Mouse (Mus musculus) heart, embryonic 13.5 days (tissue): ENCODE measurements at regions not wholly inside any gene's neighbourhood (a gene's known extent, or its start where the extent isn't known, plus 50 kb on each side); places are given as distances from the start of the nearest gene placed in this dataset.
"Not testable (repeated sequence)": the region's sequence is repeated elsewhere in the genome, so short reads cannot be mapped to it uniquely, and the experiment has no call there.

Experiments
- ATAC-seq: fragments of 200-750 bp; cut with Nextera tagmentation; 2 replicates; pipeline ENCODE4 v1.8.0; 2017; ENCODE audit warnings: moderate TSS enrichment; ENCODE audit not compliant: insufficient number of reproducible peaks, low FRiP score, low TSS enrichment; ENCODE audit errors: extremely low read depth
- H3K27ac ChIP-seq: fragments of 300-500 bp; sonication (generic); replicated peaks from 2 replicates; pipeline ENCODE4 v1.5.1; 2015; ENCODE audit warnings: moderate library complexity, mild to moderate bottlenecking, inconsistent platforms
- H3K27me3 ChIP-seq: fragments of 300-500 bp; sonication (generic); replicated peaks from 2 replicates; pipeline ENCODE4 v1.6.1; 2015; ENCODE audit warnings: mild to moderate bottlenecking, inconsistent platforms
- H3K36me3 ChIP-seq: fragments of 300-500 bp; sonication (generic); 2 replicates; pipeline ENCODE4 v1.6.1; 2015; ENCODE audit warnings: mild to moderate bottlenecking, inconsistent platforms
- H3K4me1 ChIP-seq: fragments of 300-500 bp; sonication (generic); 2 replicates; pipeline ENCODE4 v1.6.1; 2015; ENCODE audit warnings: inconsistent platforms
- H3K4me2 ChIP-seq: fragments of 300-500 bp; sonication (generic); 2 replicates; pipeline ENCODE4 v1.6.1; 2015; ENCODE audit warnings: inconsistent platforms, mild to moderate bottlenecking, moderate library complexity
- H3K4me3 ChIP-seq: fragments of 300-500 bp; sonication (generic); 2 replicates; pipeline ENCODE4 v1.5.1; 2015; ENCODE audit warnings: moderate library complexity, mild to moderate bottlenecking, inconsistent platforms
- H3K9ac ChIP-seq: fragments of 300-500 bp; sonication (generic); 2 replicates; pipeline ENCODE4 v1.6.1; 2015; ENCODE audit warnings: inconsistent platforms, mild to moderate bottlenecking, moderate library complexity
- H3K9me3 ChIP-seq: fragments of 300-500 bp; sonication (generic); 2 replicates; pipeline ENCODE4 v1.6.1; 2016; ENCODE audit warnings: inconsistent platforms
- WGBS: fragments of 180-500 bp; shearing (Covaris S2); methylation state at CpG from one replicate; pipeline ENCODE4 v1.1.7; 2015; ENCODE audit warnings: mixed read lengths; 5-methylcytosine and 5-hydroxymethylcytosine counted together

DNA sequence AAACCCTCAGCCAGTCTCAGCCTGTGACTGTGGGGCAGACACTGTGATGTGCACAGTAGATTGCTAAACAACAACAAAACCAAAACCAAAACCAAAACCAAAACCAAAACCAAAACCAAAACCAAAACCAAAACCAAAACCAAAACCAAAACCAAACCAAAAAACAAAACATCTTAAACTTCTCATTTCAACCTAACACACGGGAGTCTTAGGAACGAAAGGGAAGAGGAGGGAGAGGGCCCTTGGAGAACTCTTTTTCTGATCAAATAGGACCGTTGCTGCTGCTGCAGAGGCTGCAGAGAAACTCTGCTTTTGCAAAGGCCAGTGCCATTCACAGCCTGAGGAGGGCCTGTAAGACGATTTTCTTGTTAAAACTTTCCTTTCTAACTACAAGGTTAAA lies 172.7 kb upstream of the Six2 start:
- no peak for ATAC-seq
- H3K4me2 ChIP-seq: no peak overlapping the region
- H3K4me3 ChIP-seq: no peak overlapping the region
- no peaks in the 10 kb centered on the region for H3K36me3 ChIP-seq
- no peaks in the 10 kb centered on the region for H3K9me3 ChIP-seq
- WGBS: 56% methylated on average over 4 of the region's 4 CpGs
- peaks cover 5% of the 10 kb centered on the region; the same call in 1 of the 2 replicates for H3K4me1 ChIP-seq
- 0 out of 2 replicates have a peak, but pooled peaks cover 4% of the 10 kb centered on the region for H3K27me3 ChIP-seq
- no peak overlapping the region for H3K27ac ChIP-seq
- H3K9ac ChIP-seq: no peak overlapping the region

DNA sequence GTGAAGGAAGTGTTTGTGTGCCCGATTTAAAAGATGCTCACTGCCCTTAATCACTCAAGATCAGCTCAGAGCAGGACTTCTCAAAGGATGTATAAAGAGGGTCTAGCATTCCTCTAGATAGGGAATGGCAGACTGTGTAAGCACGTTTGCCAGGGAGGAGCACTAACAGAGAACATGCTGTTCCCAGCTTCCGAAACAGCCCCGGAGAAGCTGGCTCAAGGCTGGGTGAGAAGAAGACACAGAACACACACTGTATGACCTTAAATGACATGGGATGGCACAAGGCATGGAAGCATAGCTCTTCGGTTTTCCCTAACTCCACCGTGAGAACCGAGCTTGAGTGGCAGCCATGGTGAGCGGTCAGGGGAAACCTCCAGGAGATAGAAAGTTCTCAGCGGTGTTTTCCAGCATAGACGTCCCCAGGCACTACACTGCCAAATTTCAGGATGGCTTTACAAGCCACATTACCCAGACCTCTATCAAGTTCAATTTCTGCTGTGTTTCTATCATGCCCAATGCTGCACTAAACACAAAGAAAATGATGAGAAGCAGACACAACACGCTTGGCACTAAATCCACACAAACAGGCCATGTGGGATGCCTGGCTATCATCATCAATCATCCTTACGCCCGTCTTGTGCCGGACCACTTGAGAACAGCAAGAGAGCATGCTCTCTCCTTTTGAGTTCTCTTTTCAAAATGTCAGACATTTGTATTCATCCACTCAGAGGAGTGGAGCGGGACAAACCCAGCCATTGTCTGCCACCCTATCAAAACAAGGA lies 172.0 kb upstream of the Six2 start:
- H3K4me3 ChIP-seq: no peak overlapping the region
- H3K9me3 ChIP-seq: no peaks in the 10 kb centered on the region
- no peaks in the 10 kb centered on the region for H3K36me3 ChIP-seq
- no peak for ATAC-seq
- no peak overlapping the region for H3K27ac ChIP-seq
- H3K27me3 ChIP-seq: 0 out of 2 replicates have a peak, but pooled peaks cover 4% of the 10 kb centered on the region
- H3K9ac ChIP-seq: no peak overlapping the region
- peaks cover 5% of the 10 kb centered on the region; the same call in 1 of the 2 replicates for H3K4me1 ChIP-seq
- WGBS: 67% methylated on average over 15 of the region's 15 CpGs
- no peak overlapping the region for H3K4me2 ChIP-seq

DNA sequence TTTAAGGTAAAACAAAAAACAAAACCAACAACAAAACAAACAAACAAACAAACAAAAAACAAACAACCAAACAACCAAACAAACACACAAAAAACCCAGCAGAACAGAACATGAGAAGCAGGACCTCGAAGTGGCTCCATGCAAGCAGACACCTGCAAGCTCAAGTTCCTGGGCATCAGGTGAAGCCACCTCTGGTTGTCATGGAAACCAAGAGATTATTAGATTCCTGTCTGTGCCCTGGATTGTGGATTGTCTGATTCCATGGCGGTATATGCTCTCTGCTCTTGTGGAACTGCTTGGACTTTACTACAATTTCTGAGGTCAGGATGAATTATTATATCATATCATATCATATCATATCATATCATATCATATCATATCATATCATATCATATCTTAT lies 170.4 kb upstream of the Six2 start:
- Histone ChIP-seq H3K4me1 (peaks cover 5% of the 10 kb centered on the region; the same call in 1 of the 2 replicates), H3K4me2 (peak overlapping the region; percentile 60), H3K9ac (no peak overlapping the region), H3K4me3 (no peak overlapping the region), H3K27me3 (0 out of 2 replicates have a peak, but pooled peaks cover 4% of the 10 kb centered on the region), H3K36me3 (no peaks in the 10 kb centered on the region), H3K9me3 (no peaks in the 10 kb centered on the region), H3K27ac (no peak overlapping the region)
- 79% methylated on average over 2 of the region's 2 CpGs for WGBS
- ATAC-seq: no peak

DNA sequence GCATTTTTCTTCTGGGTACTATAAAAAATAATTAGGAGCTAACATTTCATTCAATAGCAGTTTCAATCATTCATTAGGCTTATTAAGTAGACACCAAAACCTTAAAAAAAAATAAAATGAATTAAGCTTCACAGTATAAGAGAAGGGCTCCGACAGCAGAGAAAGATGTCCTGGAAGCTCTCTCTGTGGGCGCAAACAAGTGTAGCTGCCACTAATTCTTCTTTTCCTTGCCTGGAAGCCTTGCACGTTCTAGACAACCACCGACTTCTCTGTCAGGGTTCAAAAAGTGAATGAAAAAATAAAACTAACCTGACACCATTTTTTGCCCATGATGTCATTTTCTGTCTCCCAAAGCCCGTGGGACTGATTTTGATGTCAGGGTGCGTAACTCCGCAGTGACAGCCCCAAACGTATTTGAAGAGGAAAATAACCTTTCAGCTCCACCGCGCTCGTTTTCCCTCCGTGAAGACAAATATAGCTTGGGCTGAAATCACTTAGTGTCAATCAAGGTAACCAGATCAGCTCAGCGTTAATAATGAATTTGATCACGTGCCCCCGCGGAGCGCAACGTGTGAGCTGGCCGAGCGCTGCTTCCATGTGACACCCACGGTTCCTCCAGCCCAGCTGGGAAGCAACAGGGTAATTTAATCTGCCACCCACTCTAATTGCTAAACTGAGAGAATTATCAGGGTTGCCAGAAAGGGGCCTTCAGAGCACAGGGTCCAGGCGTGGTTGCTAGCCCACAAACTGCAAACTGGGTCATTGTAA lies 169.8 kb upstream of the Six2 start:
- peak overlapping the region; percentile 60 for H3K4me2 ChIP-seq
- H3K9me3 ChIP-seq: no peaks in the 10 kb centered on the region
- H3K27me3 ChIP-seq: 0 out of 2 replicates have a peak, but pooled peaks cover 4% of the 10 kb centered on the region
- peaks cover 5% of the 10 kb centered on the region; the same call in 1 of the 2 replicates for H3K4me1 ChIP-seq
- no peak overlapping the region for H3K27ac ChIP-seq
- no peak for ATAC-seq
- no peak overlapping the region for H3K9ac ChIP-seq
- 36% methylated on average over 22 of the region's 22 CpGs for WGBS
- no peaks in the 10 kb centered on the region for H3K36me3 ChIP-seq
- H3K4me3 ChIP-seq: peak overlapping the region; percentile 24

GRCm38 (mm10) chr17:85856894-85857293 lies 168.8 kb upstream of the Six2 start:
- ATAC-seq, H3K36me3 ChIP-seq, H3K27me3 ChIP-seq, H3K27ac ChIP-seq, H3K4me2 ChIP-seq, H3K4me1 ChIP-seq, H3K4me3 ChIP-seq, H3K9ac ChIP-seq, H3K9me3 ChIP-seq: not testable (repeated sequence)
- 43% methylated on average over 4 of the region's 5 CpGs for WGBS

- no peak overlapping the region for H3K9ac ChIP-seq
- H3K4me2 ChIP-seq: no peak overlapping the region
- no peaks in the 10 kb centered on the region for H3K27me3 ChIP-seq
- H3K9me3 ChIP-seq: no peaks in the 10 kb centered on the region
- no peak overlapping the region for H3K4me3 ChIP-seq
- H3K36me3 ChIP-seq: no peaks in the 10 kb centered on the region
- 72% methylated on average over 5 of the region's 5 CpGs for WGBS
- H3K27ac ChIP-seq: no peak overlapping the region
- ATAC-seq: no peak
- peaks cover 4% of the 10 kb centered on the region; the same call in 1 of the 2 replicates for H3K4me1 ChIP-seq
Measured at GRCm38 (mm10) chr17:85853156-85853555, 165.1 kb upstream of the Six2 start.

- Histone ChIP-seq H3K4me2 (no peak overlapping the region), H3K4me3 (no peak overlapping the region), H3K4me1 (no peaks in the 10 kb centered on the region), H3K9ac (no peak overlapping the region), H3K36me3 (no peaks in the 10 kb centered on the region), H3K27ac (no peak overlapping the region), H3K9me3 (no peaks in the 10 kb centered on the region), H3K27me3 (0 out of 2 replicates have a peak, but pooled peaks cover 3% of the 10 kb centered on the region)
- WGBS: 84% methylated on average over 3 of the region's 3 CpGs
- ATAC-seq: no peak
Measured at GRCm38 (mm10) chr17:85848526-85848925, 160.5 kb upstream of the Six2 start.

DNA sequence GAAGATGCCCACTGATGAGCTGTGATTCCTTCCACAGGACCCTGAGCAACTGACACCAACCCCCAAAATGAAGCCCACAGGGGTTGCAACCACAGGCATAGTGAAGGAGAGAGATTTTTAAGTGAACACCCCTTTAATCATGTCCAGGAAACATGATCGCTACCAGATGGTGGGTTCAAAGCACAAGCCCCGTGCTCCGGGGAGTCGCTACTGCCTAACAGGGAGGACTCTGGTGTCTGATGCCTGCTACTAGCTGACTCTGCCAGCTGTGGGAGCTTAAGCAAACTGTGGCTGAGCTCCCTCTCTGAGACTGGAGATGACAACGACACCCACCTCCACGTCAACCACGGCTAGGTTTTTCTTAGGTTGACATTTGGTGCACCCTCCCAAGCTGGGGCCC lies 159.7 kb upstream of the Six2 start:
- no peak overlapping the region for H3K4me3 ChIP-seq
- no peaks in the 10 kb centered on the region for H3K36me3 ChIP-seq
- no peak overlapping the region for H3K4me2 ChIP-seq
- H3K9me3 ChIP-seq: no peaks in the 10 kb centered on the region
- no peak overlapping the region for H3K9ac ChIP-seq
- no peaks in the 10 kb centered on the region for H3K4me1 ChIP-seq
- WGBS: 71% methylated on average over 7 of the region's 7 CpGs
- no peak overlapping the region for H3K27ac ChIP-seq
- 0 out of 2 replicates have a peak, but pooled peaks cover 3% of the 10 kb centered on the region for H3K27me3 ChIP-seq
- ATAC-seq: no peak

- H3K4me2 ChIP-seq: no peak overlapping the region
- no peaks in the 10 kb centered on the region for H3K9me3 ChIP-seq
- H3K4me1 ChIP-seq: no peaks in the 10 kb centered on the region
- no peak overlapping the region for H3K27ac ChIP-seq
- 0 out of 2 replicates have a peak, but pooled peaks cover 3% of the 10 kb centered on the region for H3K27me3 ChIP-seq
- H3K36me3 ChIP-seq: no peaks in the 10 kb centered on the region
- no peak overlapping the region for H3K9ac ChIP-seq
- WGBS: 61% methylated on average over 6 of the region's 6 CpGs
- no peak overlapping the region for H3K4me3 ChIP-seq
- no peak for ATAC-seq
Measured at GRCm38 (mm10) chr17:85845059-85845458, 157.0 kb upstream of the Six2 start.

- Histone ChIP-seq H3K9ac (no peak overlapping the region), H3K4me3 (no peak overlapping the region), H3K4me1 (no peaks in the 10 kb centered on the region), H3K36me3 (no peaks in the 10 kb centered on the region), H3K9me3 (no peaks in the 10 kb centered on the region), H3K4me2 (no peak overlapping the region), H3K27me3 (0 out of 2 replicates have a peak, but pooled peaks cover 3% of the 10 kb centered on the region), H3K27ac (no peak overlapping the region)
- no peak for ATAC-seq
- 75% methylated on average over 13 of the region's 13 CpGs for WGBS
Measured at GRCm38 (mm10) chr17:85844486-85844885, 156.4 kb upstream of the Six2 start.

- peaks cover 5% of the 10 kb centered on the region; the same call in 1 of the 2 replicates for H3K4me1 ChIP-seq
- H3K27ac ChIP-seq: no peak overlapping the region
- ATAC-seq: no peak
- H3K27me3 ChIP-seq: 0 out of 2 replicates have a peak, but pooled peaks cover 4% of the 10 kb centered on the region
- 76% methylated on average over 19 of the region's 19 CpGs for WGBS
- no peak overlapping the region for H3K9ac ChIP-seq
- H3K9me3 ChIP-seq: no peaks in the 10 kb centered on the region
- no peaks in the 10 kb centered on the region for H3K36me3 ChIP-seq
- no peak overlapping the region for H3K4me2 ChIP-seq
- no peak overlapping the region for H3K4me3 ChIP-seq
Measured at GRCm38 (mm10) chr17:85823036-85823435, 135.0 kb upstream of the Six2 start.
